Mouse (Mus musculus) right cerebral cortex, adult 2 months (tissue): Measurements from ENCODE around the gene Hormad2.

Source experiments
- DNase-seq, 2 experiments: peaks; one replicate each; pipeline ENCODE4 v3.0.0; 2021 to 2022; ENCODE audit warnings: low spot score in 2 of 2

Hormad2 gene

DNA sequence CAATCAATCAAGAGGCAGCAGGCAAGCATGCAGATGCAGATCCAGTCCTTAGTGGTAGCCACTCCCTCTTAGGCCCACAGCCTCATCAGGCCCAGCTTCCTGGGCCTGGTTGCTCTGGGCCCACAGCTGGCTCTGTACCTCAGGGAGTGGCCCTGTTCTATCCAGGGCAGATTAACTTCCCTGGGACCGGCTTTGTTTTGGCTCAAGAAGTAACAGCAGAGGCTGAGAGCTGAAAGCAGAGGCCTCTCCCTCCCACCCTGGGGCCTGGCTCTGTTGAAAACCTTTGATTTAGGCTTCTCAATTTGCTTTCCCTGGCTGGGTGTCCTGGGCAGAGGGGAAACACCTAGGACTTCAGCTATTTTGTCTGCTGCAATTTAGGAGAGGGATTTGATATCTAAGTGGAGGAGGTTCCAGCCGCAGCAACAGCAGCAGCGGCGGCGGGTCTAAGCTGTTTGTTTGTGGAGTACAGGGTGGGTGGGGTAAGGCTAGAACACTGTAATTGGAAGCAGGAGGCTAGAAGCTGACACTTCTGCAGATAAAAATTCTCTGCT, 138.5 kb downstream of the Hormad2 start:
- DNase-seq: no peak

DNA sequence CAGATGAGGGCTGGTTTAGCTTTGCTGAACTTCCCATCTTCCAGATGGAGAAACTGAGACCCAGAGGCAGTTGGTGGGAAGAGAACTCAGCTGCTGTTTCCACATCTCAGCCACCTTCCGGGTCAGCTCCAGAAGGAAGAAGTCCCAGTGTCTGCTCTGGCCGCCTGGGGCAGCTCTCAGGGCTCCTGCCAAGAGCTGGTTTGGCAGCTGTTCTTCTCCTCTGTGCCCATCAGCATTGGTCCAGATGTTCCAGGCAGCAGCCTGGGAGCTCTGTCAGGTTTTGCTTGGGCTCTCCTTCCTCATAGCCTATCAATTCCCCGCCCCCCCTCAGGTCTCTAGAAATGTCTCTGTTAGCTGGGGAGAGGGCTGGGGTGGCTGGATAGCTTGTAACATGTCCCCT, 140.2 kb downstream of the Hormad2 start:
- no peak for DNase-seq

DNA sequence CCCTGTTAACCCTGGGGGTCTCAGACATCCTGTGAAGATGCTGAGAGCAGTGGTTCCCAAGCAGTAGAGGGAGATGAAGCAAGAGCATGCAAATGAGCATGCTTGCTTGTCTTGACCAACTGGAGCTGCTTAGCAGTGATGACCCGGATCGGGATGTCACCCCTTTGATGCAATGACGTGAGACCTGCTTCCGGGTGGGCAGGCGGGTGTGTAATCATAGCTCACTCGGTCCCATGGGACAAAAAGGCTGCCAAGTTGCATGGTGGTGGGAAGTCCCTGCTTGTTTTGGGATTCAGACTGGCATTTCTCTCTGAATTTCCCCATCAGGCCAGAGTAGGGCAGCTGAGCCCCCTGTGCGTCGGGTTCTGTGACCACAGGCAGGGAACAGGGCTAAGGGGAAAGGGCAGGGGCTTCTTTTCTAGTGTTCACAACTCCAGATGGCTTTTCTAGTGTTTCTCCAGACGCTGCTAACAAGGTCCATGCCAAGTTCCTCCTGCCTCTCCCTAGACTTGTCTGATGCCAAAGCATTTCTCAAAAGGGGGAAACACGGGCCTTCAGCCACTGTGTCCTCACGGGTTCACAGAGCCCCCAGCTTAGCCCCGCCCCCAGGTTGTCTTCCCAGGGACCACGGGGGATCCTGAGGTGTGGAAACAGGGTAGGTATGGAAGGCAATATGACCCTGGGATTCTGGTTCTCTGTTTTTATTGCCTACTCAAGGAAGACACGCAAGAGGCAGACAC, 141.0 kb downstream of the Hormad2 start:
- DNase-seq: no peak

DNA sequence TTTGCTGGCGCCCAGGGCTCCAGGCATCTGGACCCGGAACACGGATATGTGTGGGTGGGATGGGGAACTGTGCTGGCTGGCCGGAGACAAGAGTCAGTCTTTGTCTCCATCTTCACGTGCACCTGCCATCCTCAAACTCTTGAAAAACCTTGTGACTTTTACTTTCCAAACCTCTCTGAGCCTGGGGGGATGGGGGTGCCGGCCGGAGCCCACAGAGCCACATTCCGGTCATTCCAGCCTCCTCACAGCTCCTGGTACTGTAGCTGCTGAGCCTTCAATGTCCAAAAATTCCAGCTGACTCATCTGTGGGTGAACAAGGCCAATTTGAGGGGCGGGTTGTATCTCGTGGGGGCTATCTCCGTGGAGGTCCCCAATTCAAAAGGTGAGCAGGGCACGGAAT, 141.7 kb downstream of the Hormad2 start:
- no peak for DNase-seq

- DNase-seq: no peak
These were observed 142.3 kb downstream of the Hormad2 start for GRCm38 (mm10) chr11:4298615-4299014.

DNA sequence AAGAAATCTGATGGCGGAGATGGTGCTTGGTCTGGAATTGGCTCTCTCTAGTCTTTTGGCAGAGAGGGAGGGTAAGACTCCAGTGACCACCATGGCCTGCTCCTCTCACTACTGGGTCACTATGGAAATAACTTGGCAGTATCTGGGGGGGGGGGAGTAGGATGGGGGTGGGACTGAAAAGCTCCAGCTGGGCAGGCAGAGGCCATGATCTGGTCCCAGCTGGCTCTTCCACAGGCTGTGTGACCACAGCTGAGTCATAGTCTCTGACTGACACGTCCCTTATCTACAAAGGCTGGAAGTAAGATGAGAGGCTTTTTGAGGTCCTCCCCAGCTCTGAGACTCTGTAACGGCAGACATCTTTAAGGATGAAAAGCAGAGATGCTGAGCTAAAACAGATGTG, 143.2 kb downstream of the Hormad2 start:
- no peak for DNase-seq

- no peak for DNase-seq
These were observed 144.2 kb downstream of the Hormad2 start for GRCm38 (mm10) chr11:4296610-4297275.
